Mouse (Mus musculus) ES-Bruce4 (cell line): ENCODE measurements around the gene Hs3st3a1. TPM values are rescaled to one million over a fixed set of nuclear protein-coding genes. Genes with fewer than 3 reads are reported as not detected.

Source experiments
- H3K27ac ChIP-seq: 2 replicates; pipeline ENCODE4 v1.5.1; 2012; ENCODE audit warnings: low read length, inconsistent platforms; ENCODE audit not compliant: insufficient read depth
- H3K27me3 ChIP-seq: 2 replicates; pipeline ENCODE4 v1.6.1; 2012; ENCODE audit warnings: mild to moderate bottlenecking, low read length, inconsistent platforms; ENCODE audit not compliant: control insufficient read depth, poor library complexity, insufficient read depth, severe bottlenecking
- H3K36me3 ChIP-seq: 2 replicates; pipeline ENCODE4 v1.6.1; 2012; ENCODE audit warnings: inconsistent platforms, mild to moderate bottlenecking, low read length, moderate library complexity; ENCODE audit not compliant: control insufficient read depth, poor library complexity, insufficient read depth, severe bottlenecking
- H3K4me1 ChIP-seq: one replicate; pipeline ENCODE4 v1.8.1; 2011; ENCODE audit warnings: low read length; ENCODE audit not compliant: control insufficient read depth, insufficient read depth
- H3K4me3 ChIP-seq: 2 replicates; pipeline ENCODE4 v1.5.1; 2011; ENCODE audit warnings: low read depth, mild to moderate bottlenecking, low read length
- H3K9ac ChIP-seq: 2 replicates; pipeline ENCODE4 v1.6.1; 2012; ENCODE audit warnings: low read depth, mild to moderate bottlenecking, inconsistent platforms; ENCODE audit not compliant: poor library complexity, severe bottlenecking
- H3K9me3 ChIP-seq: replicated peaks from 2 replicates; pipeline ENCODE4 v1.6.1; 2012; ENCODE audit warnings: mild to moderate bottlenecking, low read length, inconsistent platforms; ENCODE audit not compliant: control insufficient read depth, poor library complexity, insufficient read depth, severe bottlenecking
- CTCF ChIP-seq: IDR thresholded peaks from one replicate; pipeline ENCODE4 v1.8.1; 2011; ENCODE audit warnings: low read depth, low read length
- EP300 ChIP-seq: IDR thresholded peaks from 2 replicates; pipeline ENCODE4 v1.6.1; 2011; ENCODE audit warnings: low read depth, low read length; ENCODE audit not compliant: insufficient read depth
- POLR2A ChIP-seq: IDR thresholded peaks from one replicate; pipeline ENCODE4 v1.8.1; 2011; ENCODE audit warnings: low read length; ENCODE audit not compliant: insufficient read depth
- polyA plus RNA-seq: library from polyadenylated mRNA; stranded (reverse); fragments of >200 nt; gene quantifications from 2 replicates; pipeline ENCODE4 v1.2.4, GENCODE M21; 2011; ENCODE audit warnings: low read depth; ENCODE audit not compliant: missing spikeins, insufficient read depth, insufficient read length

The Hs3st3a1 gene
- polyA plus RNA-seq, 1 experiment, result 0.28 TPM

GRCm38 (mm10) chr11:64549380-64549779 is 114.2 kb downstream of the Hs3st3a1 start:
- Histone ChIP-seq H3K27ac (no peak overlapping the region), H3K4me1 (no peaks in the 10 kb centered on the region), H3K9ac (no peak overlapping the region), H3K36me3 (no peaks in the 10 kb centered on the region), H3K9me3 (no peaks in the 10 kb centered on the region), H3K4me3 (no peak overlapping the region), H3K27me3 (no peaks in the 10 kb centered on the region)
- TF ChIP-seq CTCF (no peak), POLR2A (no peak), EP300 (no peak)

GRCm38 (mm10) chr11:64549955-64550354 is 114.8 kb downstream of the Hs3st3a1 start:
- no peak overlapping the region for H3K27ac ChIP-seq
- no peak overlapping the region for H3K9ac ChIP-seq
- H3K27me3 ChIP-seq, result no peaks in the 10 kb centered on the region
- H3K4me3 ChIP-seq, result no peak overlapping the region
- H3K9me3 ChIP-seq, result no peaks in the 10 kb centered on the region
- no peaks in the 10 kb centered on the region for H3K4me1 ChIP-seq
- H3K36me3 ChIP-seq, result no peaks in the 10 kb centered on the region
- no peak for TF ChIP-seq POLR2A
- no peak for TF ChIP-seq EP300
- TF ChIP-seq CTCF, result no peak

GRCm38 (mm10) chr11:64558282-64558681 is 123.2 kb downstream of the Hs3st3a1 start:
- Histone ChIP-seq H3K4me3 (no peak overlapping the region), H3K9ac (no peak overlapping the region), H3K27me3 (no peaks in the 10 kb centered on the region), H3K9me3 (no peaks in the 10 kb centered on the region), H3K4me1 (no peaks in the 10 kb centered on the region), H3K27ac (no peak overlapping the region), H3K36me3 (no peaks in the 10 kb centered on the region)
- TF ChIP-seq EP300, result no peak
- TF ChIP-seq POLR2A, result no peak
- no peak for TF ChIP-seq CTCF

GRCm38 (mm10) chr11:64559388-64559787 is 124.3 kb downstream of the Hs3st3a1 start:
- Histone ChIP-seq H3K27me3 (no peaks in the 10 kb centered on the region), H3K4me3 (no peak overlapping the region), H3K36me3 (no peaks in the 10 kb centered on the region), H3K9ac (no peak overlapping the region), H3K9me3 (no peaks in the 10 kb centered on the region), H3K27ac (no peak overlapping the region), H3K4me1 (no peaks in the 10 kb centered on the region)
- TF ChIP-seq EP300, result no peak
- TF ChIP-seq POLR2A, result no peak
- TF ChIP-seq CTCF, result no peak

GRCm38 (mm10) chr11:64560471-64560870 is 125.3 kb downstream of the Hs3st3a1 start:
- TF ChIP-seq CTCF, result no peak
- no peak for TF ChIP-seq EP300
- no peak for TF ChIP-seq POLR2A

GRCm38 (mm10) chr11:64562771-64563170 is 127.6 kb downstream of the Hs3st3a1 start:
- H3K9me3 ChIP-seq, result no peaks in the 10 kb centered on the region
- H3K36me3 ChIP-seq, result no peaks in the 10 kb centered on the region
- H3K27me3 ChIP-seq, result no peaks in the 10 kb centered on the region
- H3K27ac ChIP-seq, result no peak overlapping the region
- H3K9ac ChIP-seq, result no peak overlapping the region
- no peak overlapping the region for H3K4me3 ChIP-seq
- TF ChIP-seq EP300, result no peak
- no peak for TF ChIP-seq CTCF
- TF ChIP-seq POLR2A, result no peak
- no peaks in the 10 kb centered on the region for H3K4me1 ChIP-seq

More at GRCm38 (mm10) chr11:64560471-64560870, 125.3 kb downstream of the Hs3st3a1 start:
- no peaks in the 10 kb centered on the region for H3K9me3 ChIP-seq
- no peaks in the 10 kb centered on the region for H3K4me1 ChIP-seq
- H3K27me3 ChIP-seq, result no peaks in the 10 kb centered on the region
- no peak overlapping the region for H3K9ac ChIP-seq
- H3K36me3 ChIP-seq, result no peaks in the 10 kb centered on the region
- H3K4me3 ChIP-seq, result no peak overlapping the region
- H3K27ac ChIP-seq, result no peak overlapping the region

Other genes starting within 250 kb of the Hs3st3a1 start
- gene F930015N05Rik, start 1.3 kb downstream of the Hs3st3a1 start, polyA plus RNA-seq, result not detected in 2 replicates